Mouse (Mus musculus) hindbrain, postnatal 0 days (tissue): Measurements from ENCODE around the gene Speg. TPM values are rescaled to one million over a fixed set of nuclear protein-coding genes. Genes with fewer than 3 reads are reported as not detected.

Experiments used
- ATAC-seq: fragments of 200-750 bp; cut with Nextera tagmentation; 2 replicates; pipeline ENCODE4 v1.8.0; 2017; ENCODE audit warnings: mild to moderate bottlenecking, moderate TSS enrichment, moderate library complexity
- DNase-seq: peaks from one replicate; pipeline ENCODE4 v3.0.0-alpha.2; 2015; ENCODE audit warnings: low spot score
- H3K27ac ChIP-seq: fragments of 300-500 bp; sonication (generic); 2 replicates; pipeline ENCODE4 v1.5.1; 2014; ENCODE audit warnings: mild to moderate bottlenecking
- H3K27me3 ChIP-seq: fragments of 300-500 bp; sonication (generic); 2 replicates; pipeline ENCODE4 v1.6.1; 2014; ENCODE audit warnings: low read length, mixed read lengths; ENCODE audit not compliant: insufficient read depth
- H3K36me3 ChIP-seq: fragments of 300-500 bp; sonication (generic); 2 replicates; pipeline ENCODE4 v1.6.1; 2014; ENCODE audit warnings: low read length, mixed read lengths; ENCODE audit not compliant: insufficient read depth
- H3K4me1 ChIP-seq: fragments of 300-500 bp; sonication (generic); 2 replicates; pipeline ENCODE4 v1.6.1; 2014; ENCODE audit warnings: antibody characterized with exemption, low read length, mixed read lengths; ENCODE audit not compliant: insufficient read depth
- H3K4me2 ChIP-seq: fragments of 300-500 bp; sonication (generic); 2 replicates; pipeline ENCODE4 v1.6.1; 2014; ENCODE audit warnings: low read depth, mild to moderate bottlenecking, low read length, moderate library complexity, mixed read lengths
- H3K4me3 ChIP-seq: fragments of 300-500 bp; sonication (generic); 2 replicates; pipeline ENCODE4 v1.5.1; 2014; ENCODE audit warnings: low read length
- H3K9ac ChIP-seq: fragments of 300-500 bp; sonication (generic); replicated peaks from 2 replicates; pipeline ENCODE4 v1.6.1; 2014; ENCODE audit warnings: mild to moderate bottlenecking, low read length, moderate library complexity, mixed read lengths
- H3K9me3 ChIP-seq: fragments of 300-500 bp; sonication (generic); 2 replicates; pipeline ENCODE4 v1.6.1; 2016; ENCODE audit warnings: low read length, mixed read lengths
- CTCF ChIP-seq: IDR thresholded peaks from 2 replicates; pipeline ENCODE4 v1.5.1; 2016; ENCODE audit warnings: antibody characterized with exemption, control low read depth, low read depth
- WGBS: fragments of 180-500 bp; shearing (Covaris S2); extraction: QIAGEN DNeasy Blood & Tissue Kit; methylation state at CpG from one replicate; pipeline ENCODE4 v1.1.7; 2014; 5-methylcytosine and 5-hydroxymethylcytosine counted together
- polyA plus RNA-seq: library from polyadenylated mRNA; unstranded; fragments of >200 nt; fragmentation: Nextera tagmentation; extraction: Ambion mirVana; gene quantifications from 2 replicates; pipeline ENCODE4 v1.2.1, GENCODE M21; 2015
- total RNA-seq: library from RNA; depleted of rRNA; stranded (reverse); fragments of >200 nt; gene quantifications from 2 replicates; pipeline ENCODE4 v1.2.3, GENCODE M21; 2014; rRNA removed

Gene Speg
- total and polyA plus RNA-seq, 2 experiments from 2014 or later = 19.9 to 50.4 TPM

DNA sequence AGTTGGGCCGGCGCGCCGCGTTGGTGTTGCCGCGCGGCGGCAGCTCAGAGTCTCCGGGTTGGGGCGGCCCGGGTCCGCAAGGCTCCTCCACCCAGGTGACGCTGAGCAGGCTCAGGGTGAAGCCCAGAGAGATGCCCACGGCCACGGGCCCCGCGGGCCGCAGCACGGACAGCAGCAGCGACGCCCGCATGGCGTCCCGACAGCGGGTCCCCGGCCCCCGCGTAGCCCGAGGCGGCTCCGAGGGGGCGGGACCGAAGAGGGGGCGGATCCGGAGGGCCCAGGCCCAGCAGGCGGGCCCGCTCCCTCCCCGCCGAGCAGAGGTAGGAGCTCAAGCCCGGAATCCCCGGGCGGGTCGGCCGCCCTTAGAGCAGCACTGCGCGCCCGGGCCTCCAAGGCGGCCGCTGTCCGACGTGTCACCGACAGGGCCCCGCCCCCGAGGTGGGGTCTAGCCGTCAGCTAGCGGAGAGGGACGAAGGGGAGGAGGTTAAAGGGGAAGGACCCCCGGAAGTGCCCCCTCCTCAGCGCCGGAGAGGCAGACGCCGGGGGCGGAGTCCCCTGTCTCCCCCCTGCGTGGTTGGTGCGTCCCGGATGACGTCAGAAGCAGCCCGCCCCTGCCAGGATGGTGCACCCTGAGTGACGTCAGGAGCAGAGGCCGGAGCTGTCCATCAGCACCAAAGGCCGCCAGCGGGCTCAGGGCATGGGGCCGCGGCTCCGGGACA lies 104.0 kb downstream of the Speg start, which contains the start of the genes Chpf and Tmem198:
TSS of gene Chpf (minus strand) at position 392 of the 719 bp plus-strand sequence.
TSS of gene Tmem198 (plus strand) at position 617 of the 719 bp plus-strand sequence.
- Histone ChIP-seq H3K4me3 (peak within 1 kb of the TSS; percentile 61), H3K27me3 (no peaks in the 10 kb centered on the region), H3K36me3 (peaks cover 37% of the 10 kb centered on the region), H3K9ac (peak within 1 kb of the TSS; percentile 80), H3K4me1 (peaks cover 9% of the 10 kb centered on the region; the same call in 1 of the 2 replicates), H3K27ac (peak within 1 kb of the TSS; percentile 79), H3K4me2 (peak within 1 kb of the TSS; percentile 78), H3K9me3 (no peaks in the 10 kb centered on the region)
- DNase-seq (peak; percentile 99), ATAC-seq (peak; percentile 94)
- under 1% methylated on average over 67 of the region's 76 CpGs for WGBS
- no peak; the same call in 1 of the 2 replicates for TF ChIP-seq CTCF

DNA sequence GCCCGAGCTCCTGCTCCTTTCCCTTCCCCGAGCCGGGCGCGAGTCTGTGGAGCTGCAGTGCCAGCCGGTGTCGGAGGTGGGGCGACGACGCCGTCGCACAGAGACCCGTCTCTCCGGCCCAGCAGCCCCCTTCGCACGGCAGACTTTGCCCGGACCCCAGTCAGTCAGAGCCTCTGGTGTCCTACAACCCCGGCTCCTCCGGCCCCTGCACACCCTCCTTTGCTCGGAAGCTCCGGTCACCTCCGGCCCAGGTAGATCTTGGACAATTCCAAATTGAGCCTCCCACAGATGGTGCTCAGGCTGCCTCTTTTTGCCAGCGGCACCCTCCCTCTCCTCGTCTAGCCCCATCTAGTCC lies 104.5 kb downstream of the Speg start:
- ATAC-seq (no peak), DNase-seq (peak; percentile 32)
- Histone ChIP-seq H3K9me3 (no peaks in the 10 kb centered on the region), H3K4me2 (peak overlapping the region; percentile 78), H3K27ac (peak overlapping the region; percentile 79), H3K4me3 (peak overlapping the region; percentile 61), H3K27me3 (no peaks in the 10 kb centered on the region), H3K4me1 (peaks cover 9% of the 10 kb centered on the region; the same call in 1 of the 2 replicates), H3K9ac (peak overlapping the region; percentile 80), H3K36me3 (peaks cover 37% of the 10 kb centered on the region)
- under 1% methylated on average over 19 of the region's 24 CpGs for WGBS
- TF ChIP-seq CTCF = no peak; the same call in 1 of the 2 replicates

DNA sequence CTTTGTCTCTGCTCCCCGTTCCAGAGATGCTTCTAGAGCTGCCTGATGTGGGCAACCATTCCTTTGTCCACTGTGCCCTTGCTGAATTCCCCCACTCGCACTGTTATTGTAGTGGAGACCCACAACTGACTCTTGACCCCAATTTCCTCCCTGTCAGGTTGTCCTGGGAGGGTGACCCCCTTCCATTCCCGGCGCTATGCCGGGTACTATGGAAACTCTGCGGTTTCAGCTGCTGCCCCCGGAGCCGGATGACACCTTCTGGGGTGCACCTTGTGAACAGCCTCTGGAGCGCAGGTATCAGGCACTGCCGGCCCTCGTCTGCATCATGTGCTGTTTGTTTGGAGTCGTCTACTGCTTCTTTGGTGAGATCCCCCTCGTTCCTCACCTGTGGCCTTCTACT lies 104.9 kb downstream of the Speg start:
- TF ChIP-seq CTCF = no peak
- 10% methylated on average over 13 of the region's 13 CpGs for WGBS
- Histone ChIP-seq H3K4me3 (peak overlapping the region; percentile 61), H3K27me3 (no peaks in the 10 kb centered on the region), H3K4me2 (peak overlapping the region; percentile 78), H3K4me1 (peaks cover 9% of the 10 kb centered on the region; the same call in 1 of the 2 replicates), H3K36me3 (peaks cover 37% of the 10 kb centered on the region), H3K9ac (peak overlapping the region; percentile 80), H3K27ac (peak overlapping the region; percentile 79), H3K9me3 (no peaks in the 10 kb centered on the region)
- DNase-seq (no peak), ATAC-seq (no peak)

DNA sequence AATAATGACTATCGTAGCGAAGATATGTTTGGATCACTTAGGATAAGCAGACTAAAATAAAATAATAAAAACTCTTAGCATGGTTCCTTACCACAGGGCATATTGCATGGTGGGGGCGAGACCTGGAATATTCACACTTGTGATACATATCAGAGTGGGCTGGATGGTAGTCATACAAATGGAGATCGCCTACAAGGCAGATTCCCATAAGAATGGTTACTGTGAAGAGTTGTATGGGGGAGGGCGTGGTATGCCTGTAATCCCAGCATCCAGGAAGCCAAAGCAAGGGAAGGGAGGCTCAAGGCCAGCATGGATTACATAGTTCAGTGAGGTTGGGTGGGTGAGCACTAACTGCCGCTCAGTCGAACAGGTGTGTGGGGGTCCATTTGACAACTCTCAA lies 105.6 kb downstream of the Speg start:
- H3K27me3 ChIP-seq = no peaks in the 10 kb centered on the region
- no peaks in the 10 kb centered on the region for H3K9me3 ChIP-seq
- H3K9ac ChIP-seq = peak overlapping the region; percentile 80; the same call in 1 of the 2 replicates
- peak overlapping the region; percentile 61 for H3K4me3 ChIP-seq
- 85% methylated on average over 7 of the region's 7 CpGs for WGBS
- no peak for ATAC-seq
- H3K36me3 ChIP-seq = peaks cover 34% of the 10 kb centered on the region
- H3K27ac ChIP-seq = no peak overlapping the region
- H3K4me2 ChIP-seq = peak overlapping the region; percentile 78
- DNase-seq = no peak
- peaks cover 9% of the 10 kb centered on the region; the same call in 1 of the 2 replicates for H3K4me1 ChIP-seq
- no peak for TF ChIP-seq CTCF

Other genes with a start within 250 kb of the Speg start
- not detected in 2 replicates for gene Slc23a3, start 241.4 kb upstream of the Speg start, total RNA-seq
- not detected in 2 replicates for gene Slc23a3, start 241.4 kb upstream of the Speg start, polyA plus RNA-seq
- gene Cnppd1, start 232.6 kb upstream of the Speg start, total RNA-seq = 50.0 and 52.4 TPM in 2 replicates
- 44.8 and 46.3 TPM in 2 replicates for gene Cnppd1, start 232.6 kb upstream of the Speg start, polyA plus RNA-seq
- 240 and 274 TPM in 2 replicates for gene Retreg2, start 232.5 kb upstream of the Speg start, total RNA-seq
- 124 and 137 TPM in 2 replicates for gene Retreg2, start 232.5 kb upstream of the Speg start, polyA plus RNA-seq
- gene Zfand2b, start 206.7 kb upstream of the Speg start, total RNA-seq = 35.9 and 49.5 TPM in 2 replicates
- 45.0 and 47.3 TPM in 2 replicates for gene Zfand2b, start 206.7 kb upstream of the Speg start, polyA plus RNA-seq
- gene Abcb6, start 194.9 kb upstream of the Speg start, total RNA-seq = 51.5 and 52.0 TPM in 2 replicates
- gene Abcb6, start 194.9 kb upstream of the Speg start, polyA plus RNA-seq = 40.4 and 45.9 TPM in 2 replicates
- gene Ankzf1, start 183.1 kb upstream of the Speg start, total RNA-seq = 17.9 and 30.2 TPM in 2 replicates
- 14.1 and 17.0 TPM in 2 replicates for gene Ankzf1, start 183.1 kb upstream of the Speg start, polyA plus RNA-seq
- 132 and 155 TPM in 2 replicates for gene Atg9a, start 183.1 kb upstream of the Speg start, total RNA-seq
- gene Atg9a, start 183.1 kb upstream of the Speg start, polyA plus RNA-seq = 60.3 and 62.8 TPM in 2 replicates
- 14.8 and 15.3 TPM in 2 replicates for gene Glb1l, start 164.5 kb upstream of the Speg start, total RNA-seq
- gene Glb1l, start 164.5 kb upstream of the Speg start, polyA plus RNA-seq = 15.5 TPM in 2 replicates
- gene Stk16, start 164.5 kb upstream of the Speg start, total RNA-seq = 84.8 and 105 TPM in 2 replicates
- gene Stk16, start 164.5 kb upstream of the Speg start, polyA plus RNA-seq = 103 and 112 TPM in 2 replicates
- gene Tuba4a, start 155.4 kb upstream of the Speg start, total RNA-seq = 180 and 235 TPM in 2 replicates
- gene Tuba4a, start 155.4 kb upstream of the Speg start, polyA plus RNA-seq = 155 and 163 TPM in 2 replicates
- gene A630095N17Rik, start 143.2 kb upstream of the Speg start, total RNA-seq = not detected in 2 replicates
- gene A630095N17Rik, start 143.2 kb upstream of the Speg start, polyA plus RNA-seq = 0.29 and 0.31 TPM in 2 replicates
- 33.3 and 48.0 TPM in 2 replicates for gene Dnajb2, start 138.9 kb upstream of the Speg start, total RNA-seq
- 62.6 and 64.5 TPM in 2 replicates for gene Dnajb2, start 138.9 kb upstream of the Speg start, polyA plus RNA-seq
- 120 and 132 TPM in 2 replicates for gene Ptprn, start 110.8 kb upstream of the Speg start, total RNA-seq
- gene Ptprn, start 110.8 kb upstream of the Speg start, polyA plus RNA-seq = 46.0 and 48.3 TPM in 2 replicates
- 257 and 298 TPM in 2 replicates for gene Resp18, start 96.9 kb upstream of the Speg start, total RNA-seq
- 394 and 396 TPM in 2 replicates for gene Resp18, start 96.9 kb upstream of the Speg start, polyA plus RNA-seq
- 143 and 175 TPM in 2 replicates for gene Dnpep, start 57.3 kb upstream of the Speg start, total RNA-seq
- 120 and 131 TPM in 2 replicates for gene Dnpep, start 57.3 kb upstream of the Speg start, polyA plus RNA-seq
- 2.6 and 6.9 TPM in 2 replicates for gene Des, start 15.0 kb upstream of the Speg start, total RNA-seq
- gene Des, start 15.0 kb upstream of the Speg start, polyA plus RNA-seq = 1.2 and 1.6 TPM in 2 replicates
- gene Gmppa, start 60.6 kb downstream of the Speg start, total RNA-seq = 88.0 and 96.8 TPM in 2 replicates
- 59.9 and 63.1 TPM in 2 replicates for gene Gmppa, start 60.6 kb downstream of the Speg start, polyA plus RNA-seq
- 71.4 and 74.1 TPM in 2 replicates for gene Asic4, start 75.1 kb downstream of the Speg start, total RNA-seq
- gene Asic4, start 75.1 kb downstream of the Speg start, polyA plus RNA-seq = 17.0 and 21.0 TPM in 2 replicates
- 155 and 173 TPM in 2 replicates for gene Chpf, start 104.0 kb downstream of the Speg start, total RNA-seq
- gene Chpf, start 104.0 kb downstream of the Speg start, polyA plus RNA-seq = 55.3 and 55.8 TPM in 2 replicates
- 52.7 and 69.3 TPM in 2 replicates for gene Tmem198, start 104.2 kb downstream of the Speg start, total RNA-seq
- gene Tmem198, start 104.2 kb downstream of the Speg start, polyA plus RNA-seq = 33.9 and 36.4 TPM in 2 replicates
- 52.4 and 62.4 TPM in 2 replicates for gene Obsl1, start 131.2 kb downstream of the Speg start, total RNA-seq
- 22.7 and 23.9 TPM in 2 replicates for gene Obsl1, start 131.2 kb downstream of the Speg start, polyA plus RNA-seq
- gene Inha, start 131.8 kb downstream of the Speg start, total RNA-seq = 28.9 and 31.8 TPM in 2 replicates
- gene Inha, start 131.8 kb downstream of the Speg start, polyA plus RNA-seq = 20.3 TPM in 2 replicates
- gene Stk11ip, start 146.2 kb downstream of the Speg start, total RNA-seq = 27.9 and 46.9 TPM in 2 replicates
- 13.5 and 14.0 TPM in 2 replicates for gene Stk11ip, start 146.2 kb downstream of the Speg start, polyA plus RNA-seq
- gene Slc4a3, start 171.0 kb downstream of the Speg start, total RNA-seq = 191 and 194 TPM in 2 replicates
- 90.0 and 96.4 TPM in 2 replicates for gene Slc4a3, start 171.0 kb downstream of the Speg start, polyA plus RNA-seq